Mouse (Mus musculus): ENCODE measurements around the gene Defb25.

DNA sequence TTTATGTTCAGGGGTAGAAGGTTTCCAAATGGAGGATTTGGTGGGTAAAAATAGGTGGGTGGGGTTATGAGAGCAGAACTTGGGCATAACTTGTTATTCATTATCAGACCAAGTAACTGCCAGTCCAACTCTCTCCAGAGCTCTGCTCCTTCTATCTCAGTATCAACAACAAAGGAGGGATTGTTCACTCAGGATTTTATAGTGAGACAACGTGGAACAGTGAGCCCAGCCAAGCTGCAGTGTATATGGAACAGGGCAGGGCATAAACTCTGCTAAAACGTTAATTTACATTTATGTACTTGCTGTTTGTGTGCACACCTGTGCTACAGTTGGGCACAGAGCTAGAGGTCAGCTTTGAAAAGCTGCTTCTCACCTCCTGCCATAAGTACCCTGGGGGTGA, 34.4 kb downstream of the Defb25 start:
- TF ChIP-seq EP300 (IDR thresholded peaks at IDR 0.05; ENCODE audit: low read depth) (no peak), CTCF (IDR thresholded peaks at IDR 0.05; ENCODE audit: low read depth) (no peak)
